Mouse (Mus musculus): ENCODE measurements around the gene Il13. TPM values are rescaled to one million over a fixed set of nuclear protein-coding genes. Genes with fewer than 3 reads are reported as not detected.

The Il13 gene
- polyA plus RNA-seq, 1 experiment from 2014 or later = not detected

DNA sequence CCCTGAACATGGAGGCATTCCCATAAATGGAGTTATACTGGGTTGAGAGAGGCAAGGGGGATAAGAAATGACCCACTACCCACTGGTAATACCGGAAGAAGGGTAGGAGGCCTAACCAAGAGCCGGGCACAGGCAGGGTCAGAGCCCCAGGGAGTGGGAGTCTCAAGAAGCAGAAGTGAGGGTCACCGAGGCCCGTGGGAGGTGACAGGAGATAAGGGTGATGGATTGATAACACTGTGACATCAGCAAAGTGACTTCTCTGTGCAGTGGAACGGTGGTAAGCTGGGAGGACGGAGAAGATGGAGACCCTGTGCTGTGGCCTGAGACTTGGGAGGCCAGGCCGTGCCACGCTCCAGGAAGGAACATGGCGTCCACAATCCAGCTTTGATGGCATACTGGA lies 10.9 kb downstream of the Il13 start:
- H3K9me3 ChIP-seq = no peaks in the 10 kb centered on the region
- DNase-seq (ENCODE audit: low spot score) = no peak
- 92% methylated on average over 9 of the region's 9 CpGs for WGBS
- H3K27ac ChIP-seq = no peak overlapping the region
- H3K27me3 ChIP-seq (ENCODE audit: insufficient read depth, poor library complexity, severe bottlenecking) = peaks cover 6% of the 10 kb centered on the region
- no peaks in the 10 kb centered on the region for H3K36me3 ChIP-seq
- H3K4me1 ChIP-seq (replicated peaks) = peaks cover 14% of the 10 kb centered on the region; the same call in 1 of the 2 replicates
- H3K4me3 ChIP-seq = no peak overlapping the region

DNA sequence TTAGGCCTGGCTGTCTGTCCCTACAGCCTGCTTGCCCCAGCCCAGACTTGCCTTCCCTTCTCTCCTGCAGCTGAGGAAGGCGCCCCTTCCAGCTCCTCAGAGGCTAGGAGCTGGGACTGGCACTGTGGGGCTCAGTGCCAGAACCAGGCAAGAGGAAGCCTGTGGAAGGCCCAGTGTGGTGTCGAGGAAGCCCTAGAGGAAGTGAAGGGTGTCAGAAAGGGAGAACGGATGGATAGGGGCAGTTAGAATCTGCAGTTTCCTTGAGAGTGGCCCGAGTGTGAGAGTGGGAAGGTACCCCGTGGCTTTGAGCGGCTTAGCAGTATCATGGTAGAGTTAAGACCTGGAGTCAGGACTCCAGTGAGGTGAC lies 12.1 kb downstream of the Il13 start:
- no peak for DNase-seq (ENCODE audit: low spot score)
- Histone ChIP-seq H3K27me3 (ENCODE audit: insufficient read depth, poor library complexity, severe bottlenecking) (peaks cover 6% of the 10 kb centered on the region), H3K4me3 (no peak overlapping the region), H3K9me3 (no peaks in the 10 kb centered on the region), H3K4me1 (replicated peaks) (peaks cover 14% of the 10 kb centered on the region), H3K27ac (no peak overlapping the region), H3K36me3 (no peaks in the 10 kb centered on the region)
- 79% methylated on average over 6 of the region's 6 CpGs for WGBS

DNA sequence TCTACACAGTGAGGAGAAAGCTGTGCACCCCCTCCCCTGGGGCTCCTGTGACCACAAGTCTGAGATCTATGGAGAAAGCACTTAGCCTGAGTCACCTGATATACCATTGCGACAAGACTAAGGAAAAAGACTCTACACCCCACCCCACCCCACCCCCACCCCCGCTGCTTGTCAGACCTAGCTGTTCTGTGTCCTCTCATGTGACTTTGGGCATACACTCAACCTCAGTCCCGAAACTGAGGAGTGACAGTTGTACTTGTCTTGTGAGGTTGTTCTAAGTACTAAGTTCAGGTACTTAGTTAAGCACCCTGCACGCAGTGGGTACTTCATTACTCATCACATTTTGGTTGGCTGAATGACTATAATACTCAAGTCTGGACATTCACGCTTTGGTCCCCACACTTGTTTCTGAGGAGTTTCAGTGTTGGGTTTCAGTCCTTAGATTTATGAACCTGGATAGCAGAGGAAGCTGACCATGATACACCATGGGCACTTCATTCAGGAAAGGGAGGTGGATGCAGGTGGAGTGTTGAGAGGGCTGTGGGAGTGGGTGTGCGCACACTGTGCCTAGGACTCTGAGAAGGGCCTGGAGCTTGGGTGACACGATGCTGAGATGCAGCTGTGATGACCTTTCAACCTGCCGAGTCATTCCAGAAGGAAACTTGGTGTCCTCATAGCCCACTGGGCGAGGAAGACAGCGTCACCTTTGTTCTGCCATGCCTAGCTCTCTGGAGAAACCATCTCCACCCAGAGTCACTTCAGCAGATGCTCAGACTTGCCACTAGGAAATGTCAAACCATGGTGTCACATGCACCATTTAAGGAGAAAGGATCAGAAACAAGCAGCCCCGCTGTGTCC lies 12.7 kb downstream of the Il13 start:
- H3K4me3 ChIP-seq = no peak overlapping the region
- no peaks in the 10 kb centered on the region for H3K9me3 ChIP-seq
- peaks cover 4% of the 10 kb centered on the region for H3K27me3 ChIP-seq (ENCODE audit: insufficient read depth, poor library complexity, severe bottlenecking)
- 89% methylated on average over 11 of the region's 11 CpGs for WGBS
- H3K4me1 ChIP-seq (replicated peaks) = peaks cover 12% of the 10 kb centered on the region
- no peaks in the 10 kb centered on the region for H3K36me3 ChIP-seq
- H3K27ac ChIP-seq = no peak overlapping the region
- DNase-seq (ENCODE audit: low spot score) = no peak

DNA sequence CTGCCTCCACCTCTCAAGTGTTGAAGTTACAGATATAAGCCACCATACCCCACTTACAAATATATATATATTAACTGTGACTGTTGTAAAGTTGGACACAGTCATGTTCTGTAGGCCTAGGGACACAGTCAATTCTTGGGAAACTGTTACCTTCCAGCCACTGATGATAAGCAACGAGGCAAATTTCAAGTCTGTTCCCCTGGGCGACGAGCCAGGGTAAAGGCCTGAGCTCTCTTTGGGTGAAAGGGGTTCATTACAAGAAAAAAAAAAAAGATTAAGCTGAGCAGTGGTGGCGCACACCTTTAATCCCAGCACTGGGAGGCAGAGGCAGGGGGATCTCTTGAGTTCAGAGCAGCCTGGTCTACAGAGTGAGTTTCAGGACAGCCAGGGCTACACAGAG lies 14.4 kb downstream of the Il13 start:
- Histone ChIP-seq H3K27ac (no peak overlapping the region), H3K27me3 (ENCODE audit: insufficient read depth, poor library complexity, severe bottlenecking) (no peaks in the 10 kb centered on the region), H3K9me3 (no peaks in the 10 kb centered on the region), H3K36me3 (no peaks in the 10 kb centered on the region), H3K4me3 (no peak overlapping the region), H3K4me1 (replicated peaks) (peaks cover 15% of the 10 kb centered on the region)
- no peak for DNase-seq (ENCODE audit: low spot score)
- WGBS = 95% methylated on average over 4 of the region's 4 CpGs

DNA sequence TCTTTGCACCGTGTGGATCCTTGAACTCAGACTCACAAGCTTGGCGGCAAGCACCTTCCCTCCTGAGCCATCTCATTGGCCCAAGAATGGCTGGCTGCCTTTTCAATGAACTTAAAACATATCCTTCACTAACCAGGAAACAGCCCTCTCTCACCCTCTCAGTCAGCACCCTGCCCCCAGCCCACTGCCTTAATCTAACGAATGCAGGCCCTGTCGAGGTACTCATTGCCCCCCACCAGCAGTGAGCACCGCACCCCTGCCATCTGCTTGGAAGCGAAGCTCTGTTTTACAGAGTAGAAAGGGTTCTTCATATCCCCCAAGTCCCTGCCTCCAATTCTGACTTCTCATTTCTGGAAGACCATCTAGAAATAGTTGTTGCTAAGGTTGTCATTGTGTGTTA lies 15.1 kb downstream of the Il13 start:
- Histone ChIP-seq H3K9me3 (no peaks in the 10 kb centered on the region), H3K36me3 (no peaks in the 10 kb centered on the region), H3K4me3 (no peak overlapping the region), H3K27ac (no peak overlapping the region), H3K4me1 (replicated peaks) (peaks cover 15% of the 10 kb centered on the region), H3K27me3 (ENCODE audit: insufficient read depth, poor library complexity, severe bottlenecking) (no peaks in the 10 kb centered on the region)
- no peak for DNase-seq (ENCODE audit: low spot score)
- WGBS = 67% methylated on average over 6 of the region's 6 CpGs

DNA sequence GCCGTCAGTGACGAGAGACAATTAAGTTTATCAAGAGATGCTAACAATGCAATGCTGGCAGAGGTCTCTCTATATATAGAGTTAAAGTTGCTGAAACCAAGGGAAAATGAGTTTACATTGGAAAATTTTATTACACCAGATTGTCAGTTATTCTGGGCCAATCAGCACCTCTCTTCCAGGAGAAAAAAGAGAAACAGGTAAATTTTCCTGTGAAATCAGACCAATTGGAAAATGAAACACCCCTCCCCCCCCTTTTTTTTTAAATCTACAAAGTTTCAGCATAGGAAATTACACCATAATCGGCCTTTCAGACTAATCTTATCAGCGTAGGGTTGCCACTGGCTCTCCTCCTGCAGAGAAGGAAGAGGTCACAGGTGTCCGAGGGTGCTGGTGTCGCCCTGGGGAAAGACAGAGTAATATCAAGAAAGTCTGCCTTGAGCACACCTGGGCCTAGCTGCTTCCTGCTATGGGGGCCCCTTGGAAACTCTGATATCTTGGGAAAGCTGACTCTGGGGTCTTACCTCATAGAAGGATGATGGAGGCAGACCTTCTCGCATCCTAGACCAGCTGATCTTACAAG lies 15.8 kb downstream of the Il13 start, which contains the start of gene Il4:
TSS of gene Il4 (minus strand) at position 51 of the 580 bp plus-strand sequence.
- peaks cover 15% of the 10 kb centered on the region for H3K4me1 ChIP-seq (replicated peaks)
- no peak within 1 kb of the TSS for H3K27ac ChIP-seq
- H3K27me3 ChIP-seq (ENCODE audit: insufficient read depth, poor library complexity, severe bottlenecking) = no peaks in the 10 kb centered on the region
- no peak within 1 kb of the TSS for H3K4me3 ChIP-seq
- DNase-seq (ENCODE audit: low spot score) = no peak
- WGBS = 88% methylated on average over 7 of the region's 7 CpGs
- no peaks in the 10 kb centered on the region for H3K9me3 ChIP-seq
- no peaks in the 10 kb centered on the region for H3K36me3 ChIP-seq

DNA sequence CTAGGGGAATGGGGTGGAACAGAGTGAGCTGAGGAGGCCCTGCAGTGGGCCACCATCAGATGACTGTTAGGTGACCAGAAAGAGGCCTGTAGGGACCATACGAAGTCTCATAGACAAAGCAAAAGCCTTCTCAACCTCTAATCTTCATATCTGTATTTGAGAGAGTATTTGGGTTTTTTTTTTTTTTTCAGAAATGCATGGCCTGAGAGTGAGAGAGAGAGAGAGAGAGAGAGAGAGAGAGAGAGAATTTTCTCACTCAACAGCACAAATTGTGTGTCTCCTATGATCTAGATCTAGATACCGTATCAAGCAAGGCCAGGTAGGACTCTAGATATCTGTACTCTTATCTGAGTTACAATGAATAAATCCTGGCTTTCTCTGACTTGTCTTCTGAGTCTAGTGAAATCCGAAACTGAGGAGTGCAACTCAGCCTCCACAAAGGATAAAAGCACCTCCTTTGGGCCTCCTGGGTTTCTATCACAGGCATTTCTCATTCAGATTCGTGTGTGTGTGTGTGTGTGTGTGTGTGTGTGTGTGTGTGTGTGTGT lies 16.9 kb downstream of the Il13 start:
- Histone ChIP-seq H3K27me3 (ENCODE audit: insufficient read depth, poor library complexity, severe bottlenecking) (no peaks in the 10 kb centered on the region), H3K4me3 (no peak overlapping the region), H3K9me3 (no peaks in the 10 kb centered on the region), H3K4me1 (replicated peaks) (peaks cover 15% of the 10 kb centered on the region), H3K27ac (no peak overlapping the region), H3K36me3 (no peaks in the 10 kb centered on the region)
- WGBS = 69% methylated on average over 4 of the region's 4 CpGs
- DNase-seq (ENCODE audit: low spot score) = no peak

DNA sequence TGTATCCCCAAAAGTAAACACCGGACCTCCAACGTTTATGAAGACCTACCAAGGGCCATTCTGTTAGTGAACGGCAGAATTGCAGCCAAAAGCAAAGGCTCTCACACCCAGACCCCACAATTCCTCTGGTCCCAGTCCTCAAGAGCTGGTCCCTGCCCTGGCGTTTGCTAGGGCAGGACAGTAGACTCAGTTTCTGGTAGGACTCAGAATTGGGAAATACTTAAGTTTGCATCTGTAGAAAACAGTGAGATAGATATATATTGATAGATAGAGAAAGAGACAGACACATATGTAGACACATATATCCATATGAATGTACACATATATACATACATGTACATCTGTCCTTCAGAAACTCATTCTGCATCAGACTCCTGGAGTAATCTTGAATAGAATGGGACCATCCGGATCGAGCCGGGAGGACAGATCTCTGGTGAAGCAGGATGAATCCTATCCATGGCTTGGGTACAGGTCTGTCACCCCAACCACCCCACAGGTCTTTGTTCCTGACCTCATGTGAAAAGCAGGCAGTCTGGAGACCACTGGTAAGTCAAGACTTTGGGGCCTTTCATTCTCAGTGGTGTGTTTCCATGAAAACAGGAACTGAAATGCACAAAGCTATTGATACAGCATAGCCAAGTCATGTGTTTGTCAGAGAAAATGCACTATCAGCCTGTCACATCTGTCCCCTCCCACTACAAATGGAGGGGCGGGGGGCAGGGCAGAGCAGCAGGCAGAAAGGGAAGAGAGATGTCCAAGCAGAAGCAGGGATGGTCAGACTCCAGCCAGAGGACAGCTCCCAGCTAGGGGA lies 17.5 kb downstream of the Il13 start:
- H3K27ac ChIP-seq = no peak overlapping the region
- H3K4me1 ChIP-seq (replicated peaks) = peaks cover 15% of the 10 kb centered on the region
- H3K4me3 ChIP-seq = no peak overlapping the region
- 80% methylated on average over 8 of the region's 8 CpGs for WGBS
- H3K9me3 ChIP-seq = no peaks in the 10 kb centered on the region
- no peaks in the 10 kb centered on the region for H3K36me3 ChIP-seq
- no peaks in the 10 kb centered on the region for H3K27me3 ChIP-seq (ENCODE audit: insufficient read depth, poor library complexity, severe bottlenecking)
- no peak for DNase-seq (ENCODE audit: low spot score)

DNA sequence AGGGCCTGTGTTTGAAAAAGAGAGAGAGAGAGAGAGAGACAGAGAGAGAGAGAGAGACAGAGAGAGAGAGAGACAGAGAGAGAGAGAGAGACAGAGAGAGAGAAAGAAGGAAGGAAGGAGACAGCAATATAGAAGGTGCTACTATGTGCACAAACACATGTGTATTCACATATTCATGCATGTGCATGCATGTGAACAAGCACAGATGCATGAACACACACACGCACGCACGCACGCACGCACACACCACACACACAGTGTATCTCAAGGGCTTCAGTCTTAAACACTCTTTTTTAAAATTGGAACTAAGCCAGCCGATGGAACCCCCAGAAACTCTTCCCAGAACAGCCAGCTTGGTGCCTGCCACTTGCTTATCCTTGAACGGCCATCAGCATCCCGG lies 18.9 kb downstream of the Il13 start:
- H3K27ac ChIP-seq = no peak overlapping the region
- no peaks in the 10 kb centered on the region for H3K9me3 ChIP-seq
- 93% methylated on average over 8 of the region's 8 CpGs for WGBS
- H3K36me3 ChIP-seq = no peaks in the 10 kb centered on the region
- DNase-seq (ENCODE audit: low spot score) = no peak
- no peak overlapping the region for H3K4me3 ChIP-seq
- no peaks in the 10 kb centered on the region for H3K27me3 ChIP-seq (ENCODE audit: insufficient read depth, poor library complexity, severe bottlenecking)
- peaks cover 15% of the 10 kb centered on the region for H3K4me1 ChIP-seq (replicated peaks)

DNA sequence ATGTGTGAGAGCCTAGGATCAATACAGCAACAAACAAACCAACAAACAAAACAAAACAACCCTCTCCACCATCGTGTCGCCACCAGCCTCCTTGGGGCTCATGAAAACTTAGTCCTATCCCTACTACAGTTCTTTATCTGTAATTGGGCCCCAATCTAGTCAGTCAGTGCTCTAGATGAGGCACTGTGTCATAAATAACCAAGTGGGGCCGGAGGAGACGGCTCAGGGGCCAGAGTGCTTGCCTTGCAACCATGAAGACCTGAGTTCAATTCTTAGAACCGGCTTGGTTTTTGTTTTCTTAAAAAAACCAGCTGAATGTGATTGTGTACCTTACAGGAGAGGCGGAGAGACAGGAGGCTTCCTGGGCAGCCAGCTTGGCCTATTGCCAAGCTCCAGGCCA lies 19.3 kb downstream of the Il13 start:
- no peak overlapping the region for H3K4me3 ChIP-seq
- no peaks in the 10 kb centered on the region for H3K9me3 ChIP-seq
- no peak for DNase-seq (ENCODE audit: low spot score)
- no peaks in the 10 kb centered on the region for H3K36me3 ChIP-seq
- H3K27me3 ChIP-seq (ENCODE audit: insufficient read depth, poor library complexity, severe bottlenecking) = no peaks in the 10 kb centered on the region
- 85% methylated on average over 6 of the region's 6 CpGs for WGBS
- H3K4me1 ChIP-seq (replicated peaks) = peaks cover 15% of the 10 kb centered on the region
- H3K27ac ChIP-seq = no peak overlapping the region

DNA sequence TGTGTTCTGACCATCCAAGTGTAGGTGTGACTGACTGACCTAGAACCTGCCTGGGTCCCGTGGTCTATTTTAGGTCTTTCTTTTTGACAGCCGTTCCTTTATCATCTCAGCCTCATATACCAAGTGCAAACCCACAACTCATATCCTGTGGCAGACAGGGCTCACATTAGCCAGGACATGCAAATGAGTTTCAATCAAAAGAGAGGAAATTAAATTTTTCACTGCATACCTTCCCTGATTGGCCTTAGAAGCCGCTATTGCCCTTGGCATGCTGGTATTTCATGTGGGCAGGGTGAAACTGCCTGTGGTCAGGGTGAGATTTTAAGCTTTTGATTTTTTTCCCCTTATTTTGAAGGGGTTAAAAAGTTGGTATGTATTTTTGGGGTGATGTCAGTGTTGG lies 24.8 kb downstream of the Il13 start:
- 93% methylated on average over 3 of the region's 3 CpGs for WGBS
- DNase-seq (ENCODE audit: low spot score) = no peak
- Histone ChIP-seq H3K4me3 (no peak overlapping the region), H3K27me3 (ENCODE audit: insufficient read depth, poor library complexity, severe bottlenecking) (no peaks in the 10 kb centered on the region), H3K36me3 (0 out of 2 replicates have a peak, but pooled peaks cover 3% of the 10 kb centered on the region), H3K27ac (no peak overlapping the region), H3K9me3 (no peaks in the 10 kb centered on the region), H3K4me1 (replicated peaks) (peaks cover 13% of the 10 kb centered on the region)

DNA sequence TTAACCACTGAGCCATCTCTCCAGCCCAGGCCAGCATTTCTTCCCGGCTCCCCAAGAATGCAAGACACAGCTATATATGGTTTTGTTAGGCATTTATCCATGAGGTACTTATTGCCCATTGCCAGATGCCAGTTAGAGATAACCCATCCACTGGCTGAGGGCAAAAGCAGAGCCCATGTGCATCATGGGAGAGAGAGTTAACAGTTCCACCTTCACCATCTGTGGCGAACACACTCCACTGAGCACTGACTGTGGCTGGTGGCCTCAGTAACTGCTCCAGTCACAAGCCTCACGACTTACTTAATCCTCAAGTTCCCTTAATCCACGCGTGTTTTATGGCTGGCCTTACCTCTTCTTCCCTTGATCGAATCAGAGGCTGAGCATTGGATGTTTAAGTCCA lies 25.3 kb downstream of the Il13 start:
- no peak for DNase-seq (ENCODE audit: low spot score)
- Histone ChIP-seq H3K27ac (no peak overlapping the region), H3K36me3 (0 out of 2 replicates have a peak, but pooled peaks cover 3% of the 10 kb centered on the region), H3K4me3 (no peak overlapping the region), H3K4me1 (replicated peaks) (peaks cover 13% of the 10 kb centered on the region), H3K9me3 (no peaks in the 10 kb centered on the region), H3K27me3 (ENCODE audit: insufficient read depth, poor library complexity, severe bottlenecking) (no peaks in the 10 kb centered on the region)
- WGBS = 82% methylated on average over 6 of the region's 6 CpGs
